Mouse (Mus musculus) lung, embryonic 14.5 days (tissue): ENCODE results near the gene Tcl1b3. TPM values are rescaled to one million over a fixed set of nuclear protein-coding genes. Genes with fewer than 3 reads are reported as not detected.
"Not testable (repeated sequence)": the region's sequence is repeated elsewhere in the genome, so short reads cannot be mapped to it uniquely, and the experiment has no call there.

Source experiments
- ATAC-seq: fragments of 200-750 bp; cut with Nextera tagmentation; 2 replicates; pipeline ENCODE4 v1.8.0; 2017; ENCODE audit warnings: mild to moderate bottlenecking, moderate TSS enrichment, moderate library complexity; ENCODE audit not compliant: insufficient read depth
- DNase-seq: peaks from one replicate; pipeline ENCODE4 v3.0.0-alpha.2; 2015
- H3K27ac ChIP-seq: fragments of 300-500 bp; sonication (generic); 2 replicates; pipeline ENCODE4 v1.5.1; 2014; ENCODE audit warnings: low read depth, mild to moderate bottlenecking, moderate library complexity
- H3K27me3 ChIP-seq: fragments of 300-500 bp; sonication (generic); 2 replicates; pipeline ENCODE4 v1.6.1; 2014; ENCODE audit warnings: low read length, control low read depth; ENCODE audit not compliant: insufficient read depth
- H3K36me3 ChIP-seq: fragments of 300-500 bp; sonication (generic); 2 replicates; pipeline ENCODE4 v1.6.1; 2014; ENCODE audit warnings: control low read depth; ENCODE audit not compliant: insufficient read depth
- H3K4me1 ChIP-seq: fragments of 300-500 bp; sonication (generic); 2 replicates; pipeline ENCODE4 v1.6.1; 2014; ENCODE audit warnings: antibody characterized with exemption, control low read depth; ENCODE audit not compliant: insufficient read depth
- H3K4me2 ChIP-seq: fragments of 300-500 bp; sonication (generic); 2 replicates; pipeline ENCODE4 v1.6.1; 2014; ENCODE audit warnings: mild to moderate bottlenecking
- H3K4me3 ChIP-seq: fragments of 300-500 bp; sonication (generic); 2 replicates; pipeline ENCODE4 v1.5.1; 2014; ENCODE audit warnings: low read depth, low read length
- H3K9ac ChIP-seq: fragments of 300-500 bp; sonication (generic); 2 replicates; pipeline ENCODE4 v1.6.1; 2014
- H3K9me3 ChIP-seq: fragments of 300-500 bp; sonication (generic); 2 replicates; pipeline ENCODE4 v1.6.1; 2016; ENCODE audit warnings: low read depth, low read length, control low read depth
- CTCF ChIP-seq: IDR thresholded peaks from 2 replicates; pipeline ENCODE4 v1.5.1; 2016; ENCODE audit warnings: antibody characterized with exemption, low read depth
- WGBS: fragments of 180-500 bp; shearing (Covaris S2); extraction: QIAGEN DNeasy Blood & Tissue Kit; methylation state at CpG from one replicate; pipeline ENCODE4 v1.1.7; 2014; 5-methylcytosine and 5-hydroxymethylcytosine counted together
- polyA plus RNA-seq: library from polyadenylated mRNA; unstranded; fragments of >200 nt; fragmentation: Nextera tagmentation; extraction: Ambion mirVana; gene quantifications from 2 replicates; pipeline ENCODE4 v1.2.1, GENCODE M21; 2014

Tcl1b3 gene
- polyA plus RNA-seq, 1 experiment from 2014 or later = not detected

- peak; percentile 90 for ATAC-seq
- H3K27me3 ChIP-seq = no peaks in the 10 kb centered on the region
- no peak for TF ChIP-seq CTCF
- no peak overlapping the region for H3K27ac ChIP-seq
- H3K4me2 ChIP-seq = no peak overlapping the region
- H3K9me3 ChIP-seq = no peaks in the 10 kb centered on the region
- H3K36me3 ChIP-seq = no peaks in the 10 kb centered on the region
- no peaks in the 10 kb centered on the region for H3K4me1 ChIP-seq
- no peak overlapping the region for H3K4me3 ChIP-seq
- WGBS = 48% methylated on average over 2 of the region's 2 CpGs
- H3K9ac ChIP-seq = no peak overlapping the region
- peak; percentile 63 for DNase-seq
Measured at GRCm38 (mm10) chr12:105173366-105173765, 17.5 kb upstream of the Tcl1b3 start.

- not testable (repeated sequence) for H3K27me3 ChIP-seq, H3K4me1 ChIP-seq, H3K9me3 ChIP-seq, ATAC-seq, DNase-seq, H3K4me3 ChIP-seq, H3K9ac ChIP-seq, H3K27ac ChIP-seq, H3K4me2 ChIP-seq, H3K36me3 ChIP-seq
- TF ChIP-seq CTCF = peak; percentile 41; the same call in 1 of the 2 replicates
- 31% methylated on average over 2 of the region's 2 CpGs for WGBS
Measured at GRCm38 (mm10) chr12:105174318-105174717, 16.5 kb upstream of the Tcl1b3 start.

- not testable (repeated sequence) for ATAC-seq, H3K4me2 ChIP-seq, H3K27me3 ChIP-seq, H3K4me3 ChIP-seq, DNase-seq, H3K9me3 ChIP-seq, H3K4me1 ChIP-seq, H3K9ac ChIP-seq, H3K27ac ChIP-seq, H3K36me3 ChIP-seq
- WGBS = 57% methylated on average over 3 of the region's 3 CpGs
Measured at GRCm38 (mm10) chr12:105176044-105176443, 14.8 kb upstream of the Tcl1b3 start, which contains the start of gene Tcl1b5. Tcl1b5 (plus strand) TSS chr12:105176344.

- not testable (repeated sequence) for H3K4me1 ChIP-seq, H3K4me3 ChIP-seq, H3K4me2 ChIP-seq, H3K27ac ChIP-seq, H3K9me3 ChIP-seq, ATAC-seq, H3K9ac ChIP-seq, DNase-seq, H3K36me3 ChIP-seq, H3K27me3 ChIP-seq
- 60% methylated on average over 4 of the region's 4 CpGs for WGBS
Measured at GRCm38 (mm10) chr12:105181040-105181644, 9.7 kb upstream of the Tcl1b3 start.

- WGBS = 32% methylated on average over 2 of the region's 2 CpGs
- not testable (repeated sequence) for H3K9ac ChIP-seq, H3K4me2 ChIP-seq, H3K4me3 ChIP-seq, H3K4me1 ChIP-seq, H3K36me3 ChIP-seq, H3K9me3 ChIP-seq, ATAC-seq, H3K27me3 ChIP-seq, DNase-seq, H3K27ac ChIP-seq
- TF ChIP-seq CTCF = peak; percentile 54
Measured at GRCm38 (mm10) chr12:105188980-105189379, 1.9 kb upstream of the Tcl1b3 start.

- not testable (repeated sequence) for H3K4me3 ChIP-seq, H3K27me3 ChIP-seq, H3K4me1 ChIP-seq, DNase-seq, H3K9ac ChIP-seq, ATAC-seq, H3K4me2 ChIP-seq, H3K27ac ChIP-seq, H3K9me3 ChIP-seq, H3K36me3 ChIP-seq
- 63% methylated on average over 7 of the region's 7 CpGs for WGBS
Measured at GRCm38 (mm10) chr12:105199684-105200497, 9.0 kb downstream of the Tcl1b3 start.

- not testable (repeated sequence) for H3K9ac ChIP-seq, DNase-seq, H3K4me3 ChIP-seq, ATAC-seq, H3K27ac ChIP-seq, H3K4me1 ChIP-seq, H3K9me3 ChIP-seq, H3K4me2 ChIP-seq, H3K36me3 ChIP-seq, H3K27me3 ChIP-seq
- 70% methylated on average over 1 of the region's 1 CpGs for WGBS
Measured at GRCm38 (mm10) chr12:105201657-105202056, 10.8 kb downstream of the Tcl1b3 start, which contains the start of gene Tcl1b4. Tcl1b4 (plus strand) TSS chr12:105201957.
